Mouse (Mus musculus) cerebellum, adult 11 months (tissue): ENCODE data around the gene Tkfc.
A peak's percentile ranks its signal among the peaks of the same experiment; 100 is the strongest.

Experiments
- DNase-seq: peaks from one replicate; pipeline ENCODE4 v3.0.0; 2022

Gene Tkfc

GRCm38 (mm10) chr19:10605293-10605900 is at the start of gene Tkfc, which contains the start of gene Ddb1:
TSS of gene Tkfc (minus strand) at chr19:10605654.
TSS of gene Ddb1 (plus strand) at chr19:10605327.
- peak; percentile 99 for DNase-seq

GRCm38 (mm10) chr19:10648156-10648555 is 42.7 kb upstream of the Tkfc start:
- DNase-seq = no peak

GRCm38 (mm10) chr19:10645616-10646015 is 40.2 kb upstream of the Tkfc start:
- DNase-seq = no peak

GRCm38 (mm10) chr19:10640589-10641378 is 35.3 kb upstream of the Tkfc start:
- no peak for DNase-seq

- no peak for DNase-seq
Observed at GRCm38 (mm10) chr19:10640080-10640479, 34.6 kb upstream of the Tkfc start.

- no peak for DNase-seq
Observed at GRCm38 (mm10) chr19:10637840-10638239, 32.4 kb upstream of the Tkfc start.

- DNase-seq = peak; percentile 52
Observed at GRCm38 (mm10) chr19:10634872-10635318, 29.4 kb upstream of the Tkfc start.

GRCm38 (mm10) chr19:10634106-10634871 is 28.8 kb upstream of the Tkfc start, which contains the start of gene Vwce:
TSS of gene Vwce (plus strand) at chr19:10634213.
- peak; percentile 42 for DNase-seq

- no peak for DNase-seq
Observed at GRCm38 (mm10) chr19:10608573-10609240, 3.3 kb upstream of the Tkfc start.

- no peak for DNase-seq
Observed at GRCm38 (mm10) chr19:10605901-10606622, 608 bp upstream of the Tkfc start.

GRCm38 (mm10) chr19:10604534-10604933 is 920 bp downstream of the Tkfc start:
- DNase-seq = peak; percentile 7

- DNase-seq = peak; percentile 35
Observed at GRCm38 (mm10) chr19:10603660-10604523, 1.6 kb downstream of the Tkfc start.

- peak; percentile 85 for DNase-seq
Observed at GRCm38 (mm10) chr19:10602787-10603186, 2.7 kb downstream of the Tkfc start.

GRCm38 (mm10) chr19:10602247-10602769 is 3.1 kb downstream of the Tkfc start:
- no peak for DNase-seq

- DNase-seq = no peak
Observed at GRCm38 (mm10) chr19:10599648-10600047, 5.8 kb downstream of the Tkfc start.

GRCm38 (mm10) chr19:10598188-10598587 is 7.3 kb downstream of the Tkfc start:
- DNase-seq = no peak

- no peak for DNase-seq
Observed at GRCm38 (mm10) chr19:10591659-10592377, 13.6 kb downstream of the Tkfc start.

- no peak for DNase-seq
Observed at GRCm38 (mm10) chr19:10590301-10590700, 15.2 kb downstream of the Tkfc start.

GRCm38 (mm10) chr19:10589127-10589857 is 16.2 kb downstream of the Tkfc start:
- DNase-seq = no peak
